Mouse (Mus musculus): ENCODE results near the gene Top1. TPM values are rescaled to one million over a fixed set of nuclear protein-coding genes. Genes with fewer than 3 reads are reported as not detected.

Top1 gene
- 10 to 100 TPM; 69.6 to 84.6 (median 76.7) TPM for total RNA-seq (2022)

- peak; percentile 99 for DNase-seq
Measured at GRCm38 (mm10) chr2:160645614-160646137, at the start of gene Top1. Top1 (plus strand) TSS chr2:160645888.

- peak; percentile 41 for DNase-seq
Measured at GRCm38 (mm10) chr2:160597582-160598281, 48.0 kb upstream of the Top1 start.

GRCm38 (mm10) chr2:160601805-160602204, 43.9 kb upstream of the Top1 start:
- DNase-seq: no peak

GRCm38 (mm10) chr2:160603154-160603933, 42.3 kb upstream of the Top1 start:
- no peak for DNase-seq

GRCm38 (mm10) chr2:160610012-160610411, 35.7 kb upstream of the Top1 start:
- no peak for DNase-seq

- DNase-seq: no peak
Measured at GRCm38 (mm10) chr2:160613186-160613919, 32.3 kb upstream of the Top1 start.

GRCm38 (mm10) chr2:160617741-160618140, 27.9 kb upstream of the Top1 start:
- no peak for DNase-seq

GRCm38 (mm10) chr2:160618619-160619220, 27.0 kb upstream of the Top1 start:
- DNase-seq: no peak

GRCm38 (mm10) chr2:160619300-160619699, 26.4 kb upstream of the Top1 start:
- DNase-seq: no peak

- peak; percentile 84 for DNase-seq
Measured at GRCm38 (mm10) chr2:160619831-160620230, 25.9 kb upstream of the Top1 start.

- no peak for DNase-seq
Measured at GRCm38 (mm10) chr2:160620279-160620963, 25.3 kb upstream of the Top1 start.

GRCm38 (mm10) chr2:160621001-160621448, 24.7 kb upstream of the Top1 start:
- DNase-seq: no peak

- DNase-seq: peak; percentile 85
Measured at GRCm38 (mm10) chr2:160621661-160622211, 24.0 kb upstream of the Top1 start.

- no peak for DNase-seq
Measured at GRCm38 (mm10) chr2:160622646-160623045, 23.0 kb upstream of the Top1 start.

- DNase-seq: no peak
Measured at GRCm38 (mm10) chr2:160623745-160624144, 21.9 kb upstream of the Top1 start.

GRCm38 (mm10) chr2:160627207-160628025, 18.3 kb upstream of the Top1 start:
- DNase-seq: no peak

GRCm38 (mm10) chr2:160628055-160628454, 17.6 kb upstream of the Top1 start:
- no peak for DNase-seq

GRCm38 (mm10) chr2:160628666-160629527, 16.8 kb upstream of the Top1 start:
- no peak for DNase-seq

GRCm38 (mm10) chr2:160629528-160629830, 16.2 kb upstream of the Top1 start:
- no peak for DNase-seq
